ENCODE assay signal across 10 mouse cellular contexts in genomic region chr15:95848493-95849064, GRCm38 (mm10). TPM values are rescaled to one million over a fixed set of nuclear protein-coding genes. Genes with fewer than 3 reads are reported as not detected.
A peak's percentile ranks its signal among the peaks of the same experiment; 100 is the strongest.
DNase-seq lines count a peak whose midpoint lies in the region; ATAC-seq and TF ChIP-seq lines count a peak whose summit lies in the region.
"Had no signal": no experiment of that assay in that cellular context is flagged by ENCODE, and none has a peak within 500 bp of the region (broad histone marks: within the 10 kb centered on the region; RNA-seq: fewer than 3 reads in every experiment).

No protein-coding gene starts in this region.

- H3K9me3 ChIP-seq in MEL (replicated peaks; ENCODE audit: insufficient read depth, low read length), result no peaks in the 10 kb centered on the region
- no peaks in the 10 kb centered on the region for H3K9me3 ChIP-seq in hindbrain, embryonic 11.5 days (ENCODE audit: control insufficient read depth, low read length)
- H3K9me3 ChIP-seq: forebrain, embryonic 13.5 days; hindbrain, embryonic 15.5 days had no signal

- H3K4me1 ChIP-seq in MEL (ENCODE audit: control insufficient read depth in 1 of 2, insufficient read depth in 2 of 2, low read length in 2 of 2), result peaks cover 10 to 33% of the 10 kb centered on the region in 2 experiments
- H3K4me1 ChIP-seq in hindbrain, embryonic 11.5 days (replicated peaks; ENCODE audit: control insufficient read depth, insufficient read depth, low read length), result no peaks in the 10 kb centered on the region

- H3K4me2 ChIP-seq in hindbrain, embryonic 11.5 days (replicated peaks; ENCODE audit: low read depth, low read length), result no peak overlapping the region
- H3K4me2 ChIP-seq: forebrain, embryonic 13.5 days; hindbrain, embryonic 15.5 days had no signal

- no peaks in the 10 kb centered on the region for H3K27me3 ChIP-seq in MEL (ENCODE audit: control insufficient read depth in 1 of 2, insufficient read depth in 2 of 2, low read length in 2 of 2)
- no peaks in the 10 kb centered on the region for H3K27me3 ChIP-seq in hindbrain, embryonic 11.5 days (ENCODE audit: control insufficient read depth, insufficient read depth, low read length)
- H3K27me3 ChIP-seq: forebrain, embryonic 13.5 days; hindbrain, embryonic 15.5 days had no signal

- DNase-seq in gastrocnemius, adult 2 months, result no peak
- DNase-seq in gastrocnemius, postnatal 10 days, result no peak
- peak; percentile 61 for DNase-seq in MEL (ENCODE audit: low read depth, low spot score)
- no peak for DNase-seq in urinary bladder, adult 18-20 months (ENCODE audit: low spot score in 2 of 2)
- DNase-seq in left cerebral cortex, postnatal 10 days (ENCODE audit: extremely low spot score in 1 of 2, low spot score in 2 of 2), result no peak
- DNase-seq in hindbrain, embryonic 11.5 days (ENCODE audit: low spot score), result no peak

- intact Hi-C loops in gastrocnemius, adult 2 months (cut with DNase I), result no loop called here
- intact Hi-C loops in left cerebral cortex, postnatal 10 days (cut with DNase I), result no loop called here

- peaks cover 2 to 41% of the 10 kb centered on the region in 2 experiments; a peak in 3 of 4 replicates for H3K36me3 ChIP-seq in MEL (ENCODE audit: control insufficient read depth in 1 of 2, insufficient read depth in 2 of 2, low read length in 2 of 2)
- H3K36me3 ChIP-seq in hindbrain, embryonic 11.5 days (ENCODE audit: control insufficient read depth, insufficient read depth, low read length), result no peaks in the 10 kb centered on the region
- H3K36me3 ChIP-seq: hindbrain, embryonic 15.5 days had no signal

- TF ChIP-seq RAD21 in MEL (IDR thresholded peaks at IDR 0.05; ENCODE audit: low read depth, low read length), result no peak

- WGBS in hindbrain, embryonic 11.5 days, result 79% methylated on average over 6 of the region's 6 CpGs

- peaks cover 41% of the 10 kb centered on the region for H3K79me2 ChIP-seq in MEL (ENCODE audit: control insufficient read depth, insufficient read depth, low read length, poor library complexity)

- no peak for TF ChIP-seq CTCF in gastrocnemius, adult 2 months (IDR thresholded peaks at IDR 0.05)
- no peak for TF ChIP-seq CTCF in MEL (IDR thresholded peaks at IDR 0.05 in 2 of 3, conservative IDR thresholded peaks at IDR 0.05 in 1 of 3; ENCODE audit: control insufficient read depth in 1 of 3, insufficient read depth in 1 of 3, low read depth in 2 of 3, low read length in 3 of 3, poor library complexity in 1 of 3, severe bottlenecking in 1 of 3)

- no peak overlapping the region for H3K4me3 ChIP-seq in gastrocnemius, adult 2 months
- H3K4me3 ChIP-seq in MEL (ENCODE audit: control insufficient read depth in 1 of 2, insufficient read depth in 1 of 2, low read depth in 2 of 2, low read length in 2 of 2), result no peak overlapping the region
- H3K4me3 ChIP-seq in hindbrain, embryonic 11.5 days (ENCODE audit: low read depth, low read length), result no peak overlapping the region
- H3K4me3 ChIP-seq: forebrain, embryonic 13.5 days; hindbrain, embryonic 15.5 days had no signal

- peak overlapping the region; percentile 48; the same call in 1 of the 2 replicates for H3K27ac ChIP-seq in gastrocnemius, adult 2 months
- peak overlapping the region; percentile 60 for H3K27ac ChIP-seq in MEL (ENCODE audit: control insufficient read depth, low read depth, low read length)
- H3K27ac ChIP-seq in hindbrain, embryonic 11.5 days (ENCODE audit: low read depth, low read length), result no peak overlapping the region
- H3K27ac ChIP-seq: forebrain, embryonic 13.5 days; hindbrain, embryonic 15.5 days had no signal

- TF ChIP-seq POLR2A in MEL (IDR thresholded peaks at IDR 0.05; ENCODE audit: control insufficient read depth in 1 of 2, insufficient read depth in 1 of 2, low read depth in 1 of 2, low read length in 2 of 2, poor library complexity in 1 of 2), result no peak

- TF ChIP-seq EP300 in MEL (IDR thresholded peaks at IDR 0.05; ENCODE audit: low read depth in 1 of 2, low read length in 2 of 2), result no peak; a peak in 1 of 4 replicates

- H3K9ac ChIP-seq in MEL (ENCODE audit: control insufficient read depth, low read depth, low read length, poor library complexity, severe bottlenecking), result no peak overlapping the region
- H3K9ac ChIP-seq in hindbrain, embryonic 11.5 days (ENCODE audit: low read depth, low read length), result no peak overlapping the region
- H3K9ac ChIP-seq: forebrain, embryonic 13.5 days; hindbrain, embryonic 15.5 days had no signal

- ATAC-seq in erythroblast, adult 5-6 weeks (replicated peaks; ENCODE audit: low FRiP score, poor library complexity, severe bottlenecking), result peak; percentile 92
- ATAC-seq in megakaryocyte, adult 5-6 weeks (ENCODE audit: poor library complexity, severe bottlenecking), result peak; percentile 23; the same call in 1 of the 2 replicates
- no peak for ATAC-seq in hindbrain, embryonic 11.5 days (ENCODE audit: low FRiP score)
- ATAC-seq: forebrain, embryonic 13.5 days had no signal

TF ChIP-seq in MEL, 35 proteins besides CTCF, POLR2A, EP300 and RAD21:
- TF ChIP-seq TBP (IDR thresholded peaks at IDR 0.05; ENCODE audit: low read depth, low read length) (no peak), ZC3H11A (IDR thresholded peaks at IDR 0.05; ENCODE audit: low read depth, low read length) (no peak), MYB (IDR thresholded peaks at IDR 0.05; ENCODE audit: low read depth, low read length) (no peak), ZMIZ1 (IDR thresholded peaks at IDR 0.05; ENCODE audit: low read depth, low read length) (no peak), NELFE (IDR thresholded peaks at IDR 0.05; ENCODE audit: low read depth, low read length) (no peak), USF1 (IDR thresholded peaks at IDR 0.05; ENCODE audit: low read depth, low read length) (no peak; the same call in 1 of the 2 replicates), TAL1 (IDR thresholded peaks at IDR 0.05; ENCODE audit: low read length) (no peak), SMC3 (IDR thresholded peaks at IDR 0.05; ENCODE audit: low read depth, low read length) (no peak), ELF1 (IDR thresholded peaks at IDR 0.05; ENCODE audit: low read depth, low read length) (no peak), MAFK (IDR thresholded peaks at IDR 0.05; ENCODE audit: borderline replicate concordance, low read depth, low read length) (no peak), KAT2A (conservative IDR thresholded peaks at IDR 0.05; ENCODE audit: low read depth, low read length) (no peak), MAZ (IDR thresholded peaks at IDR 0.05; ENCODE audit: low read depth, low read length) (no peak)

RNA-seq across cellular contexts. Expression of gene Ano6, which starts 57.9 kb away (rescaled TPM):
- total RNA-seq in gastrocnemius, adult 2 months (2021), result 10 to 100 TPM; 48.6 to 51.2 TPM
- total RNA-seq in gastrocnemius, postnatal 10 days (2021), result 10 to 100 TPM; 64.8 to 76.4 TPM
- 66.6 and 69.4 TPM in 2 replicates for total RNA-seq in MEL (2012; rRNA removed)
- 10 to 100 TPM; 54.8 to 61.4 TPM for polyA plus RNA-seq in MEL (2012; ENCODE audit: insufficient read depth in 1 of 2, insufficient read length in 2 of 2, low read depth in 1 of 2, low replicate concordance in 2 of 2, missing spikeins in 1 of 2)
- 9.6 and 16.7 TPM in 2 replicates for total RNA-seq in erythroblast, adult 5-6 weeks (2015; ENCODE audit: low replicate concordance)
- 20.5 and 25.9 TPM in 2 replicates for total RNA-seq in erythroblast, adult 5-6 weeks (2017; ENCODE audit: low replicate concordance)
- 32.6 and 39.0 TPM in 2 replicates for total RNA-seq in megakaryocyte, adult 5-6 weeks (2015)
- total RNA-seq in megakaryocyte, adult 5-6 weeks (2017), result 46.7 and 47.2 TPM in 2 replicates
- total RNA-seq in left cerebral cortex, postnatal 10 days (2021), result 10 to 100 TPM; 20.5 to 25.1 TPM
- 33.5 and 37.2 TPM in 2 replicates for polyA plus RNA-seq in hindbrain, embryonic 11.5 days (2014; fragmentation: Nextera tagmentation; extraction: Ambion mirVana)
